Mouse (Mus musculus) right cerebral cortex, postnatal 10 days (tissue): ENCODE measurements at regions not wholly inside any gene's neighbourhood (a gene's known extent, or its start where the extent isn't known, plus 50 kb on each side); places are given as distances from the start of the nearest gene placed in this dataset.

ENCODE experiments used
- DNase-seq, 2 experiments: peaks; one replicate each; pipeline ENCODE4 v3.0.0; 2021; ENCODE audit warnings: low spot score in 2 of 2

GRCm38 (mm10) chr2:50833791-50834190 is 315.1 kb downstream of the Rnd3 start:
- no peak for DNase-seq

DNA sequence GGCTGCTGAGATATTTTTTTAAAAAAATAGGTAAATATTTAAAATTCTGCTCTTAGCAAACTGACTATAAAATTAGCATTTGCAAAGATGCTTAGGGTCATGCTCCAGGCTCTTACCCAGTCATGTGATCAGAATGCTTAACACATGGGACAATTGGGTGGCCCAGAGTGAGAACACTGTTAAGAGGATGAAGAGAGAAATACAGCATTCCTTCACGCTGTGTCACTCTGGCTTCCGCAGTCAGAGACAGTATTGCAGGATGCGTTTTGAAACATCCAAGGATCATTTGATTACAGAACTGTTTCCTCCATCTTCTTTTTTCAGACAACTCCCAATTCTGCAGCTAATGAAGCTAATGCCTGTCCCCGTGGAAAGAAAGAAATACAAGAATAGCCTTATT is 316.4 kb downstream of the Rnd3 start:
- no peak for DNase-seq

DNA sequence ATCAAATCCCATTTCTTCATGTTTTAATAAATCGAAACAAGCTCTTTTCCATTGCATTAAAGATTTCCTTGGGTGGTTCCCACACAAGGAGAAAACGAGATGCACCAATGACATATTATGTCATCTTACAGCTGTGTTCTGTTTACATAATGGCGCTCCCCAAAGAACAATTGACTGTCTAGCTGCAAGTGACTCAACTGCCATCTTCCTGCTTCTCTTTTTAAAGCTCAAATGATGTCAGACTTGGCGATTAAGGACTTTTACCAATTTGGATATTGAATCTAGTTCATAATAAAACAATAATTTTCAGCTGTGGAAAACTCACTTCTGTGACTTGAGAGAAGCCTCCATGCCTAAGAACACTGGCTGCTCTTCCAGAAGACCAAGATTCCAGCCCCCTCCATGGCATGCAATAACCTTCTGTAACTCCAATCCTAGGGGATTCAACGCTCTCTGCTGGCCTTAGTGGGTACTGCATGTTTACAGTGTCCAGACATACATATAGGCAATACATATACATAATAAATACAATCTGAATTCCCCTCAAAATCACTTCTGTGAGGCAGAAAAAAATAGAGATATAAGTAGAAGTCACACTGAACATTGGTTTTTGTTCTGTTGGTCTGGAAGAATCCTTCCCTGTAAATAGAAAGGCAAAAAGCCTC is 318.7 kb downstream of the Rnd3 start:
- DNase-seq = no peak

- DNase-seq = no peak
These were observed 321.8 kb downstream of the Rnd3 start for GRCm38 (mm10) chr2:50827097-50827496.

GRCm38 (mm10) chr2:50826537-50826936 is 322.4 kb downstream of the Rnd3 start:
- DNase-seq = no peak

DNA sequence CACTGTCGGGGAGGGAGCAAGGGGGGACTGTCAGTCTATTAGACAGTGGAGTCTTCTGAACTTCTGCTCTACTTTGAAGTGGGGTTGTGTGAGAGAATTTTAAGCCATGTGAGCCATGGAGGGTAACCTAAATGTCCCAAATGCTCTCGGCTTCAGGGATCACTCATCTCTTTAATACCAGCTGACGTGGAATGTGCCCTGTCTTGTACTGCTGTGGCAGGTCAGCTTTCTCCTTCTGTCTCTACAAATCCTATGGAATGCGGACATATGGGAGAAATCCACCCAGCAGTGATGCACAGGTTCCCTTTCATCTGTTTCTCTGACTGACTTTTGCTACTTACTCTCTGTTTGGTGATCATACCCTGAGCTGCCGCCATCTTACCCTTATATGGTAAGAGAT is 323.3 kb downstream of the Rnd3 start:
- no peak for DNase-seq

DNA sequence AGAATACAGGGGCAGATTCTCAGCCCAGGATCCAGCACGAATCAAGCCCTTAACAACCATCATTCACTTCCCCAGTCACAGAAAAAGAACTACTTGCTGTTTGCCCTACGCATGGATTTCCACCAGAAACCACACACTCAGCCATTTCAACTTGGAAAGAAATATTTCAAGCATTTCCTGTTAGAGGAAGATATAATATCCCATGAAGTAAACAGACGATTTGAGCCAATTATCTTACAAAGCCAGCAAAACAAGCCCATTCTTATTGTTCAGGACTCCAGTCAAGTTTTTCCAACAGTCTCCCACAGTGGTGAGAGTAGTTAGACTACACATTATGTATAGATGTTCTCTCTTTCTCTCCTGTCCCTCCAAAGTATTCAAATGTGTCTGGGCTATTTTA is 324.1 kb downstream of the Rnd3 start:
- no peak for DNase-seq

DNA sequence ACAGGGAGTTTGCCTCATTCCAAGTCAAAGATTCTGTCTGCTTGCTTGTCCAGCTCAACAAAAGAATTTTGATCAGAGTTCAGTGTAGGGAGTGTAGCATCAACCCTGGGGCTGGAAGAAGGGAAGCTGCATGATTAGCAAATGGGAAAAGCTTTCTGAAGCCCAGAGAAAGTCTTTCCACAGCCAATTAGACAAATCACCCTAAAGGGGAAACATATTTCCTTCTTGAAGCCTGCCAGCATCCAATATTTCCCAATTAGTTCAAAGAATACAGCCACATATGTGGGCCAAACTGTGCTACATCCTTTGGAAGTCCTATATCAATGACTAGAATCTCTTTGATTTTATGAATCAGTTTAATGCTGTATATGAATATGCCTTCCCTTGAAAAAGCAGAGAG is 326.2 kb downstream of the Rnd3 start:
- DNase-seq = no peak

DNA sequence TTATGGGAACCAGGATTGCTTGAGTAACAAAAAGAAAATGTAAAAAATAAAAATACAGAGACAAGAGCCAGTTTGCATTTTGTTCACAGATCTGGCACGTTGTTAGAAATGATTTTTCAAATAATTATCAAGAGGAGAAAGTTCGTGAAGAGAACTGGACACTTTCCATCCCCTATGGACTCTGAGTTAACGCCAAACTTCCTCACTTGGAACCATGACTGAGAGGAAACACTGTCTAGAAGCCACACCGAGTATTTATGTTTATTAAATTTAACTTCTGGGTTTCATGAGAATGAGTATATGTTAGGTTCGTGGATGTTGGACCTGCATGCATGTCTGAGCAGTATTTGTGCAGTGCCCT is 329.6 kb downstream of the Rnd3 start:
- DNase-seq = no peak

- DNase-seq = no peak
These were observed 330.2 kb downstream of the Rnd3 start for GRCm38 (mm10) chr2:50818557-50819304.

- DNase-seq = no peak
These were observed 332.5 kb downstream of the Rnd3 start for GRCm38 (mm10) chr2:50816364-50816763.

DNA sequence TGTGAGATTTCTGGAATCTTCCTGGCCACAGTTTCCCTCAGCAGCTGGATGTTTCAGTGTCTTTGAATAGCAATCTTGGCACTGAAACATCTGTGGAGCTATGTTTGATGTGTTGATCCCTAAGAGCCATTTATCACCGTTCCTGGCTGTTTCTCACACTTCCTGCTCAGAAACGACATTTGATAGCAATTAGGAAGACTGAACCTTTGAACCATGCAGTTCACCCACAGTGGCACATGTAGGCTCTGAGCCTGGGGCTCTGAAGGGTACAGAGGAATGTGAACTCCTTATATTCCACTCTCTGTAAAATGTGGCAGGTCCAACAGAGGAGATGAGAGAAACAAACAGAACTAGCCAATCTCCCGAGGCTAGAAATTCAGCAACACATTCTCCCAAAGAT is 333.4 kb downstream of the Rnd3 start:
- no peak for DNase-seq

DNA sequence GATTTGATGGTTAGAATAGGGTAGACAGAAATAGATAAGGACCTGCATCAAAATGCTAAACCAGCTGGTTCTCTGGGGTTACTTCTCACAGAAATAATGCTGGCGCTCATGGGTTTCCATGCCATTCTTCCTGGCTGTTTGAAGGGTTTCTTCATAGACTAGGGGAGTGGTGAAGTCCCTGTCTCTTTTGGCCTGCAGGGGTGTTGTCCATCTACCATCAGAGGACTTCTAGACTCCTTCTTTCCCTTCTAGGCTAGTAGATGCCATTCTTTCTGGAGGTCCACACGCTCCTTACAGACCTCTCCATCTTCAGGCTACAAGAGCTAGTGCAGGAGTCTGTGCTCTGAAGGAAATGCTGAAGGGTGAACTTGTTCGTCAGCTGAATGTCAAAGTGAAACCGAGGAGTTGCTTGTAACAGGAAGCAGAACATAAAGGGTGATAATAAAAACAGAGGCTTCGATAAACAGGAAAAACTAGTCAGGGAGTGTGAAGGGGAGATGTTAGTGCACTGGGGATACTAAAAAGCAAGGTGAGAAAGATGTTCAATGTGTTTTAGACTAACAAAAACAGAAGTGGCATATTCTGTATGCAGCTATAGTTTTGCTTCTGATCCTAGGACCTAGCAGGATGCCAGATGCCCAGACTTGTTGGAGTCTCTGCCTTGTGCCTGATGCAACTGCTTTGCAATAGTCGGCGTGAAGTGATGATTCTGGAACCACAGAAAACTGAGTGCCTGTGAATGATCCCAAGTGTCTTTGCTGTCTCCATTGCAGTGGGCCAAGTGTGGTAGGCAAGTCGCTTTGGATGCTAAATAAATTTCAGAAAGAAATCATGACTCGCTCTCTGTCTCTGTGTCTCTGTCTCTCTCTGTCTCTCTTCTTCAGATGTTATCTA is 335.1 kb downstream of the Rnd3 start:
- no peak for DNase-seq

DNA sequence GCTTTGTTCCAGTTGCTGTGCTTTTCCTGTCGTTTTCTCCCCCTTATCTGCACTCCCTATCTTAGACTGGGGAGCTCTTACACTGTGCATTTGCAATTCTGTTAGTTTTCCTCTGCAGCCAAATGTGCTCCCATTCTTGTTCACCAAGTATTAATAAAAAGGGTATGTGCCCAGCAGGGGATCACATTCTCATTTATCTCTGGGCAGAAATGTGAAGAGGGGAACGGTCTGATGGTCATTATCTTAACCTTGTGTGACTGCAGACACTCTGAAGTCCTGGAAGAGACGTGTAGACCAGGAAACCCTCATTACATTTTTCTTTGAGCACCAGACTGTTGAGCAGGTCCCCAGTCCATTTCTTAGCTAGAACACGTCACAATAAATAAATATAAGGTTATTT is 336.6 kb downstream of the Rnd3 start:
- no peak for DNase-seq

- DNase-seq = no peak
These were observed 338.4 kb downstream of the Rnd3 start for GRCm38 (mm10) chr2:50810336-50811066.

- no peak for DNase-seq
These were observed 339.1 kb downstream of the Rnd3 start for GRCm38 (mm10) chr2:50809823-50810222.

DNA sequence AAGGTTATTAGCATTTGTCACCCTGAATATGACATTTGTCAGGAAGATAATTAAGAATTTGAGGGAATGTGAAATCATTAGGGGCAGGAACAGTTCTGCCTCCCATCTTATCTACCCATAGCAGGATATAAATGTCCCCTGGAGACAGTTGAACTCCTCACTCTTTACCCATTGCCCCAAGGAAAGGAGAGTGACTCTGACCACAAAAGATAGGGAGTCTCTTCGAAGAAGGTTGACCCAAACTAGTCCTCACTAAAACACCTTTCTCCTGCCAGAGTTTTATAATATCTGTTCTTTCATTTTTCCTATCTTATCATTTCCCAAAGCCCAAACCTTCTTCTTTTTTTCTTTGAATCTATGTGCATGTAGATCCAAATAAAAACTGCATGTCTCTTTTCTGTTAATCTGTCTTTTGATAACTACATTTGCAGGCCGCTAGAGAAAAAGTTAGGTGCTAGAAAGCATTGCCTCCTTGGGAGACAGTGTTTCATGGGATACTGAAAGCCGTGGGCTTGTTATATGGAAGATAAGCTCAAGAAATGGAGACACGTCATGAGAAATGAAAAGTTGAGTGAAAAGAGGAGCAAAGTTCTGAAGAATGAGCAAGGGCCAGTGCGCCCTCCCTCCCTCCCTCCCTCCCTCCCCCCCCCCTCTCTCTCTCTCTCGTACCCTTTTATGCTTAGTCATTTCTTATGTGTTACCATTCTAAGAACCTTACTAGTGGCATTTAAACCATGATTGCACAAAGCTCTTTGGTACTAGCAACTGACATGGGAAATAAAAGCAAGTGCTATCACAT is 341.6 kb downstream of the Rnd3 start:
- DNase-seq = no peak

GRCm38 (mm10) chr2:50805645-50806044 is 343.3 kb downstream of the Rnd3 start:
- no peak for DNase-seq

DNA sequence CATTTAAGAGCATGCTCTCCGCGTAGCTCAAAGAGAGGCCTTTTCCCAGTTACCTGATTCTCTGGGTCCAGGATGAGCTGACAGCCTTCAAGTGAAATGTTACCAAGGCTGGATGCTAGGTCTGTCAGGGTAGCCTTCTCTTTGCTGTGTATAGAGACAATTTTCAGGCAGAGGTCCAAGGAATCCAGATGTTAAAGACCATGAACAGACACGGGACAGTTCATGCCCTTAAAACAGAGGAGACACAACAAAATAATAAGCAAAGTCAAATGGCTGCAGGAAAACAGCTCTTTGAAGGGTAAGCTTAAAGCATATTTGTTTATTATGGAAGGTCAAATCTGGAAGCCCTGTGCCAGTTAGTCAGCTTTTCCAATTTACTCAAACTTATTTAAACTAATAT is 352.8 kb downstream of the Rnd3 start:
- no peak for DNase-seq

GRCm38 (mm10) chr2:50793616-50794015 is 355.3 kb downstream of the Rnd3 start:
- no peak for DNase-seq

DNA sequence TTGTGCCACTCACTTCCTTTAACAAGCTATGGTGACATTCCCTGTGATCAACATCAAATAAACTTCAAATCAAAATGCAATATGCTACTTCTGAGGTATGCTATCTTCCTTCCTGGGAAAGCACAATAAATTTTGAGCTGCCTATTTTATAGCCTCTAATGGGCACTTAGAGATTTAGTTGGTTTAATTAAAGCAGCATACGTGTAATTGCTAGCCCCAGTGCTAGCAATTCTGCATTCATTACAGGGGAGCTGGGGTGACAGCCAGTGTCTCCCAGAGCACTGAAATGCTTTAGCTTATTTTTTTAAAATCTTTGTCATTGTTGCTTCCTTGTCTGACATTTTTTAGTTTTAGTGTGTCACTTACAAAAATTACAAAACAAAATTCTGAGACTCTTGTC is 355.8 kb downstream of the Rnd3 start:
- DNase-seq = no peak
